18 mouse cellular contexts compared by ENCODE assay signal in the genomic region with DNA sequence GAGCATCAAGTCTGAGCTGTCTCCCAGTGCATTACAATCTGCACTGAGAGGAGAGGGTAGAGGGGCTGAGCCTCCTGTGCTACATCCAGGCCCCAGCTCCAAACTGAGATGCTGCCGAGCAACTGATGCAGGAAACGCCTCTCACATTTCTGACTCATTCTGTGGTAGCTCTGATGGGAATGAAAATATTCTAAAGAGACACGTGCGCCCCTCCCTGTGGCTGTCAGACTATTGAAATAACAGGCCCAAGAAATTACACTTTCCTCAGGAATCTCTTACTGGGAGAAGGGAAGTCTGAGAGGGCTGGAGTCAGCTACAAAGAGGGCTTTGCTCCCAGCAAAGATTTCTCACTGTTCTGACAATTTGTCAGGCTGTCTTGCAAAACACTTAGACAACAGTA. TPM values are rescaled to one million over a fixed set of nuclear protein-coding genes. Genes with fewer than 3 reads are reported as not detected.
DNase-seq lines count a peak whose midpoint lies in the region; ATAC-seq lines count a peak whose summit lies in the region.
"Had no signal": no experiment of that assay in that cellular context is flagged by ENCODE, and none has a peak within 500 bp of the region (broad histone marks: within the 10 kb centered on the region; RNA-seq: fewer than 3 reads in every experiment).

No protein-coding gene starts in this region.

- no peaks in the 10 kb centered on the region for H3K36me3 ChIP-seq in heart, embryonic 11.5 days (ENCODE audit: control insufficient read depth, insufficient read depth, low read length)
- no peaks in the 10 kb centered on the region for H3K36me3 ChIP-seq in hindbrain, embryonic 14.5 days (replicated peaks; ENCODE audit: control insufficient read depth, insufficient read depth)
- H3K36me3 ChIP-seq: embryonic facial prominence, embryonic 12.5 days; hindbrain, embryonic 12.5 days; intestine, embryonic 15.5 days; kidney, embryonic 15.5 days; midbrain, embryonic 10.5 days; neural tube, embryonic 15.5 days had no signal

- H3K27me3 ChIP-seq in heart, embryonic 11.5 days (ENCODE audit: control insufficient read depth, insufficient read depth, low read length) = no peaks in the 10 kb centered on the region
- no peaks in the 10 kb centered on the region for H3K27me3 ChIP-seq in hindbrain, embryonic 14.5 days (ENCODE audit: control insufficient read depth, insufficient read depth, low read length)
- H3K27me3 ChIP-seq: embryonic facial prominence, embryonic 12.5 days; hindbrain, embryonic 12.5 days; intestine, embryonic 15.5 days; kidney, embryonic 15.5 days; neural tube, embryonic 15.5 days had no signal

- WGBS in heart, embryonic 11.5 days (ENCODE audit: insufficient replicate concordance) = 61% methylated on average over 4 of the region's 4 CpGs
- WGBS in hindbrain, embryonic 14.5 days = 65% methylated on average over 4 of the region's 4 CpGs

- H3K4me3 ChIP-seq in heart, embryonic 11.5 days (ENCODE audit: low read depth, low read length) = no peak overlapping the region
- no peak overlapping the region for H3K4me3 ChIP-seq in hindbrain, embryonic 14.5 days (replicated peaks; ENCODE audit: low read length)
- H3K4me3 ChIP-seq: embryonic facial prominence, embryonic 12.5 days; hindbrain, embryonic 12.5 days; intestine, embryonic 15.5 days; kidney, embryonic 15.5 days; midbrain, embryonic 10.5 days; neural tube, embryonic 15.5 days had no signal

- no peak for ATAC-seq in heart, embryonic 11.5 days (replicated peaks; ENCODE audit: insufficient number of reproducible peaks, low FRiP score, low TSS enrichment)
- no peak for ATAC-seq in hindbrain, embryonic 14.5 days (ENCODE audit: low FRiP score)
- ATAC-seq: intestine, embryonic 15.5 days had no signal

- no peaks in the 10 kb centered on the region for H3K9me3 ChIP-seq in heart, embryonic 11.5 days (replicated peaks; ENCODE audit: control insufficient read depth, low read length)
- H3K9me3 ChIP-seq in hindbrain, embryonic 14.5 days (ENCODE audit: control insufficient read depth, low read length) = no peaks in the 10 kb centered on the region
- H3K9me3 ChIP-seq: embryonic facial prominence, embryonic 12.5 days; hindbrain, embryonic 12.5 days; intestine, embryonic 15.5 days; kidney, embryonic 15.5 days; midbrain, embryonic 10.5 days; neural tube, embryonic 15.5 days had no signal

- no peak overlapping the region for H3K27ac ChIP-seq in heart, embryonic 11.5 days (ENCODE audit: low read depth, low read length)
- H3K27ac ChIP-seq in hindbrain, embryonic 14.5 days = no peak overlapping the region
- H3K27ac ChIP-seq: embryonic facial prominence, embryonic 12.5 days; hindbrain, embryonic 12.5 days; intestine, embryonic 15.5 days; kidney, embryonic 15.5 days; midbrain, embryonic 10.5 days; neural tube, embryonic 15.5 days had no signal

- no peak overlapping the region for H3K9ac ChIP-seq in heart, embryonic 11.5 days (ENCODE audit: low read depth, low read length)
- H3K9ac ChIP-seq in hindbrain, embryonic 14.5 days = no peak overlapping the region
- H3K9ac ChIP-seq: embryonic facial prominence, embryonic 12.5 days; hindbrain, embryonic 12.5 days; intestine, embryonic 15.5 days; kidney, embryonic 15.5 days; neural tube, embryonic 15.5 days had no signal

- H3K4me2 ChIP-seq in heart, embryonic 11.5 days = no peak overlapping the region
- no peak overlapping the region for H3K4me2 ChIP-seq in hindbrain, embryonic 14.5 days (replicated peaks)
- H3K4me2 ChIP-seq: embryonic facial prominence, embryonic 12.5 days; hindbrain, embryonic 12.5 days; intestine, embryonic 15.5 days; kidney, embryonic 15.5 days; neural tube, embryonic 15.5 days had no signal

- peak; percentile 48 to 50 for DNase-seq in heart, postnatal 10 days
- peak; percentile 16 for DNase-seq in lung, postnatal 10 days
- DNase-seq in lung, postnatal 25 days (ENCODE audit: low spot score) = no peak
- peak; percentile 91 for DNase-seq in NIH3T3 (ENCODE audit: low read depth)
- DNase-seq in frontal cortex, postnatal 36 days (ENCODE audit: low spot score in 2 of 2) = peak; percentile 25 to 46
- DNase-seq in hindbrain, embryonic 14.5 days (ENCODE audit: low spot score) = no peak
- DNase-seq: cerebellum, adult 11-12 months; cerebellum, postnatal 36 days; lung, postnatal 36 days; retina, postnatal 1 day; thymus, adult 2 months had no signal

- intact Hi-C loops in heart, postnatal 10 days (cut with DNase I) = no loop called here

- H3K4me1 ChIP-seq in heart, embryonic 11.5 days (ENCODE audit: control insufficient read depth, insufficient read depth, low read length) = no peaks in the 10 kb centered on the region
- H3K4me1 ChIP-seq in hindbrain, embryonic 14.5 days (replicated peaks; ENCODE audit: control insufficient read depth, insufficient read depth, low read length) = no peaks in the 10 kb centered on the region
- H3K4me1 ChIP-seq: embryonic facial prominence, embryonic 12.5 days; hindbrain, embryonic 12.5 days; kidney, embryonic 15.5 days; midbrain, embryonic 10.5 days; neural tube, embryonic 15.5 days had no signal

RNA-seq across cellular contexts. Expression of a gene that starts 34.3 kb away (rescaled TPM):
- 10 to 100 TPM; 54.2 to 57.8 TPM for total RNA-seq in heart, postnatal 10 days (2021)
- 2.7 and 4.0 TPM in 2 replicates for polyA plus RNA-seq in heart, embryonic 11.5 days (2014; fragmentation: Nextera tagmentation; extraction: Ambion mirVana)
- 5.6 and 5.8 TPM in 2 replicates for polyA plus RNA-seq in hindbrain, embryonic 14.5 days (2014; fragmentation: Nextera tagmentation; extraction: Ambion mirVana)

Comparison
In these comparisons a context has a peak if more than half of its experiments do, and no peak if none do; other contexts are left out.
1. DNase-seq: peak in heart, postnatal 10 days (2 of 2), lung, postnatal 10 days (single experiment), NIH3T3 (single experiment) and frontal cortex, postnatal 36 days (2 of 2); none in lung, postnatal 25 days (single experiment) and hindbrain, embryonic 14.5 days (single experiment).